Mouse (Mus musculus) Patski (cell line): ENCODE data around the gene Mast1. TPM values are rescaled to one million over a fixed set of nuclear protein-coding genes. Genes with fewer than 3 reads are reported as not detected.
A peak's percentile ranks its signal among the peaks of the same experiment; 100 is the strongest.

Source experiments
- ATAC-seq: fragments of 100-300 bp; one replicate; pipeline ENCODE4 v1.8.0; 2021
- CTCF ChIA-PET: fragments of 350-600 bp; sonication (Branson Sonifier 250); formaldehyde crosslinking; loops from one replicate; lab custom pipeline; 2022; ENCODE audit warnings: inconsistent platforms; lab: Charles Lee
- POLR2A ChIA-PET: fragments of 350-600 bp; sonication (Branson Sonifier 250); formaldehyde crosslinking; loops from one replicate; lab custom pipeline; 2022; ENCODE audit warnings: antibody characterized with exemption, inconsistent platforms; lab: Charles Lee
- DNase-seq: peaks from one replicate; pipeline ENCODE4 v3.0.0-alpha.2; 2011; ENCODE audit warnings: low read depth, low spot score
- H3K27me3 ChIP-seq: fragments of 371-371 bp; one replicate; pipeline ENCODE4 v1.5.1; 2021
- CTCF ChIP-seq: fragments of 100-300 bp; IDR thresholded peaks from one replicate; pipeline ENCODE4 v1.5.1; 2021
- in situ Hi-C: fragments of 300-500 bp; cut with MboI; formaldehyde crosslinking; loops from 3 replicates; pipeline ENCODE4 v1.11.1; 2018; ENCODE audit warnings: low pct_unique_long_range_greater_than_20kb, mixed read lengths
- polyA plus RNA-seq: library from polyadenylated mRNA; unstranded; gene quantifications from one replicate; pipeline ENCODE4 v1.2.3, GENCODE M21; 2021

Mast1 gene
- polyA plus RNA-seq, 1 experiment from 2014 or later = 0.60 TPM

DNA sequence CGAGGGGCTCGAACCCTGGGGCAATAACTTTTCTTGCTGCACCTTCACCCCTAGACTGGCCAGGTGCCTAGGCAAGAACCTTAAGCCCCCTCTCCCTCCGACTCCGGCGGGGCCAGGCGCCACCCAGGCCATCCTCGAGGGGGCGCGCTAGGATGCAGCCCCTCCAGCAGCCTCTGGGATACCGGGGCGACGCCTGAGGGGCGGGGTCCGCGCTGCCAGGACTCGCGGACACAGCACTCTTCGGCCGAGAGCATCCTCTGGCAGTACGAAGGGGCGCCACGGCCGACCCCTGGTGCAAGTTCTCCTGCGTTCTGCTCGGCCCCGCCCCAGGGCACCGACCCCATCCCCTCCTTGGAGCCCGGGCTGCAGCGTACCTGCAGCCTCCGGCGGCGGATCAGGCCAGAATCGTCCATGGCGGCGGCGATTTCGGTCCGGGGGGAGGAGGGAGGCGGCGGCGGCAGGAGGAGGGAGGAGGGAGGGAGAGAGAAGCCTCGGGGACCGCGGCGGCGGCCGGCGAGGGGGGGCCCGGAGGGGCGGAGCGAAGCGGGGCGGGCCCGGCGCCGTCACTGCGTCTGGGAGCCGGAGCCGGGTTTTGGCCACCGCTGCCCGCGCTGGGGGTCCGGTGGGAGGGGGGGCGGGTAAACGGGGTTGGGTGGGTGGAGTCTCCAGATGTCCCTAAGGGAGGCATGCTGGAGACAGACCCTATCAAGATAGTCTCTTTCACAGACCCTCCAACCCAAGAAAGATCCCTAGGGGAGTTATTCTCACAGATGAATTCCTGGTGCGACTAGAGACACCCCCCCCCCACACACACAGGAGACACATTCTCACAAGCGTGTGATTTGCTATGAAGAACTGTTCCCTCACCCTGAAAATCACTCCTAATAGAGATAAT lies 8.7 kb upstream of the Mast1 start:
- peak; percentile 15 for ATAC-seq
- ChIA-PET POLR2A (no interaction called here), CTCF (interaction anchor here (1.1 to 1.2 kb wide), 2 partner anchors 18 to 52 kb away, joined by 3 read pairs; no protein-coding TSS in a partner anchor)
- TF ChIP-seq CTCF = peak; percentile 62
- in situ Hi-C loops = no loop called here
- DNase-seq = no peak
- H3K27me3 ChIP-seq = peaks cover 63% of the 10 kb centered on the region

- ATAC-seq = no peak
- CTCF ChIA-PET = interaction anchor here (1.1 to 1.4 kb wide), 3 partner anchors 17 to 53 kb away, joined by 3 read pairs; no protein-coding TSS in a partner anchor
- in situ Hi-C loops = no loop called here
- TF ChIP-seq CTCF = no peak
- DNase-seq = no peak
- H3K27me3 ChIP-seq = peaks cover 64% of the 10 kb centered on the region
- POLR2A ChIA-PET = no interaction called here
These were observed 8.1 kb upstream of the Mast1 start for GRCm38 (mm10) chr8:84945235-84945632.

GRCm38 (mm10) chr8:84944478-84945160 lies 7.5 kb upstream of the Mast1 start:
- H3K27me3 ChIP-seq = peaks cover 59% of the 10 kb centered on the region
- ATAC-seq = no peak
- in situ Hi-C loops = no loop called here
- POLR2A ChIA-PET = no interaction called here
- TF ChIP-seq CTCF = no peak
- CTCF ChIA-PET = interaction anchor here (1.1 to 1.4 kb wide), 4 partner anchors 17 to 53 kb away, joined by 3 read pairs; no protein-coding TSS in a partner anchor
- no peak for DNase-seq

- TF ChIP-seq CTCF = no peak
- in situ Hi-C loops = no loop called here
- ChIA-PET CTCF (interaction anchor here (1.3 to 1.4 kb wide), 2 partner anchors 31 to 46 kb away, joined by 3 read pairs; no protein-coding TSS in a partner anchor), POLR2A (no interaction called here)
- peaks cover 62% of the 10 kb centered on the region for H3K27me3 ChIP-seq
- no peak for DNase-seq
- ATAC-seq = no peak
These were observed 6.5 kb upstream of the Mast1 start for GRCm38 (mm10) chr8:84943699-84944098.

DNA sequence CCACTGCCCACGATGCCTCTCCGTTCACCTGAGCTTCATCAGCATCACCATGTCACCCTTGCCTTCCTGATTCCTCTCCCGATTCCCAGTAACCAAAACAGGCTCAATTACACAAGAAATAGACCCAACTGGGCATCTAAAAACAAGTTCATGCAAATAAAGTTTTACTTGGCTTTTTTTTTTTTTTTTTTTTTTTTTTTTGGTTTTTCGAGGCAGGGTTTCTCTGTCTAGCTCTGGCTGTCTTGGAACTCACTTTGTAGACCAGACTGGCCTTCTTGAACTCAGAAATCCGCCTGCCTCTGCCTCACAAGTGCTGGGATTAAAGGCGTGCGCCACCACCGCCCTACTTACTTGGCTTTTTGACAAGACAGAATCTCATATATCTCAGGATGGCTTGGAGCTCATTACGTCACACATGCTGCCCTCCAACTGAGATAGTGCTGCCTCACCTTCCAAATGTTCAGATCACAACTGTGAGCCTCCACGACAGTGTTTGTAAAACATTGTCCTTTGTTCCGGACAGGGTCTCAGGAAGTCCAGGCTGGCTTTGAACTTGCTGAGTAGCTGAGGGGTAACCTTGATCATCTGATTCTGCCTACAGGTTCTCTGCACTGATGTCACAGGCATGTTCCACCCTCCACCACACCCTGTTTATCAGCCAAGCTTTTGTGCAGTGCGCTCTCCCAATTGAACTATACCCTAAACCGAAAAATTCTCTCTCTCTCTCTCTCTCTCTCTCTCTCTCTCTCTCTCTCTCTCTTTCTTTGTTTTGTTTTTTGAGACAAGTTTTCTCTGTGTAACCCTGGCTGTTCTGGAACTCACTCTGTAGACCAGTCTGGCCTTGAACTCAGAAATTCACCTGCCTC lies 694 bp upstream of the Mast1 start:
- ATAC-seq (no peak), DNase-seq (no peak)
- in situ Hi-C loops = no loop called here
- POLR2A ChIA-PET = no interaction called here
- CTCF ChIA-PET = interaction anchor here (2.0 kb wide), 1 partner anchor 8 kb away, joined by 5 read pairs; no protein-coding TSS in a partner anchor
- peaks cover 50% of the 10 kb centered on the region for H3K27me3 ChIP-seq
- TF ChIP-seq CTCF = no peak

DNA sequence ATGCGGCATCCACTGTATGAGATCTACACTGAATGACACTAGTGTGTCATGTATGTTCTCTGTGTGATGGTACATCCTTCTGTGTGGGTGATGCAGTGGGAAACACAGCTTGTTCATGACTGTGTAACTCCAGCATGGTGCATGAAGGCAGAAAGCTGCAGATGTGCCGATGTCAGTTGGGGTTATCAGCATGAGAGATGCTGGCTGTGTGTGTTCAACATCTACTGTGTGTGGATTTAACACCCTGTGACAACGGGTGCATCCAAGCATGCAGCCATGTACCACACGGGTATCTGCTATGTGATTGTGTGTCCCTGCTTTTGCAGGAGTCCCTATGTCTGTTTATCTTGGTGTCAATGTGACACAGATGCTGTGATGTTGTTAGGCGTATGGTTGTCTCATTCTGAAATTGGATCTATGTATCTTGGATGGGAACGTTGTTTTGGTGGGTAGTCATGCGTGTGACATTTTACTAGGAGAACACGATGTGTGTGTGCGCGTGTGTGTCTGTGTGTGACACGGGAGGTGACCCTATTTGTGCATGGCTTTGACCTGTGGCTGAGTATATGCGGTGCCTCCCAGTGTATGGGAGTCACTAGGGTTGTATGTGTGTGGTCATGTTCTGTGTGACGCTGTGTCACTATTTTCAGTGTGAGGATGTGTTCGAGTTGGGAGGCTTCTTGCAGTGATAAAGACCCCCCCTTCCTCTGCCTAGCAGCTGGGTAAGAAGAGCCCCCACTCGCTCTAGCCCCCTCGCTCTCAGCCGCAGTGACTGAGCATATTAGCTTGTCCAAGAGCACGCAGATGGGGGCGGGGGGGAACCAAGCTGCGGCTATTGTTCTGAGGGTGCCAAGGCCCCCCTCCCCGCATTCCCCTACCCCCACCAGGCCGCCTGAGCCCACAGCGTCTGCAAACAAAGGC lies 858 bp downstream of the Mast1 start:
- in situ Hi-C loops = no loop called here
- no peak for ATAC-seq
- peaks cover 60% of the 10 kb centered on the region for H3K27me3 ChIP-seq
- ChIA-PET CTCF (no interaction called here), POLR2A (no interaction called here)
- TF ChIP-seq CTCF = no peak
- DNase-seq = no peak

DNA sequence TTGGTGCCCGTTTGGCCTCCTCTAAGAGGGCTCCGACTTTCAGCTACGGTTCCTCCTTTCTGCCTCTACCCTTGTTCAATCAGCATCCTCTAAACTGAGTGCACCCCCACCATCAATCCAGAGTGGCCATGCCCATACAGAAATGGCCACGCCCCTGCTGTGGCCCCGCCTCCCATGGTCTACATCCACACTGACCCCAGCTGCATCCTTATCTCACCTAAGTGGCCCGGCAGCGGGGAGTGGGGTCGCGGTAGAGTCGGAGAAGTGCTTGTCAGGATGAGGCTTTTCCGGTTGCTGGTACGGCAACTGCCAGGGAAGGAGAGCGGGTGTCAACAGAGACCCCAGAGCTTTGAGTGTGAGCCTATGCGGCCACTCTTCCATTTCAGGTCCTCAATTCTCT lies 1.7 kb downstream of the Mast1 start:
- POLR2A ChIA-PET = no interaction called here
- H3K27me3 ChIP-seq = peaks cover 55% of the 10 kb centered on the region

GRCm38 (mm10) chr8:84934860-84935259 lies 2.3 kb downstream of the Mast1 start:
- no peak for TF ChIP-seq CTCF
- no peak for ATAC-seq
- POLR2A ChIA-PET = no interaction called here
- in situ Hi-C loops = loop anchor here (5.0 kb wide), 1 partner anchor 72 kb away; no protein-coding TSS in a partner anchor
- CTCF ChIA-PET = no interaction called here
- DNase-seq = no peak
- H3K27me3 ChIP-seq = peaks cover 56% of the 10 kb centered on the region

More for the DNA sequence above, 1.7 kb downstream of the Mast1 start:
- TF ChIP-seq CTCF = no peak
- DNase-seq (no peak), ATAC-seq (no peak)
- CTCF ChIA-PET = no interaction called here
- in situ Hi-C loops = no loop called here
